Mouse (Mus musculus): ENCODE measurements around the gene Camkmt. TPM values are rescaled to one million over a fixed set of nuclear protein-coding genes. Genes with fewer than 3 reads are reported as not detected.

Camkmt gene
- total RNA-seq (2021): 1 to 10 TPM in 1 of 2 experiments, under 1 TPM in 1; 0.99 to 1.8 TPM
- long read RNA-seq, experiment 1: 0 reads
- long read RNA-seq, experiment 2, partial matches to known transcripts: 0 of 1 reads
- long read RNA-seq, experiment 2, other reads (novel, unspliced or antisense): 1 of 1 reads

GRCm38 (mm10) chr17:85090120-85091099 is at the start of gene Camkmt, which contains the start of gene Prepl:
Camkmt (plus strand) TSS chr17:85090552.
Prepl (minus strand) TSS chr17:85090241.
- intact Hi-C loops (cut with DNase I): loop anchor here (5.0 kb wide), 3 partner anchors 133 to 298 kb away; partner anchors contain the start of genes Lrpprc and Ppm1b

GRCm38 (mm10) chr17:85040913-85041312 is 49.4 kb upstream of the Camkmt start:
- DNase-seq: no peak
- intact Hi-C loops (cut with DNase I): no loop called here

More at GRCm38 (mm10) chr17:85090120-85091099, at the start of gene Camkmt, which contains the start of gene Prepl:
- peak; percentile 91 to 95 for DNase-seq

GRCm38 (mm10) chr17:85042419-85042818 is 47.9 kb upstream of the Camkmt start:
- DNase-seq: no peak
- intact Hi-C loops (cut with DNase I): no loop called here

- DNase-seq: no peak
- intact Hi-C loops (cut with DNase I): no loop called here
Observed at GRCm38 (mm10) chr17:85043404-85043816, 46.9 kb upstream of the Camkmt start.

GRCm38 (mm10) chr17:85044466-85044865 is 45.9 kb upstream of the Camkmt start:
- no peak for DNase-seq
- intact Hi-C loops (cut with DNase I): no loop called here

- intact Hi-C loops (cut with DNase I): no loop called here
- DNase-seq: no peak
Observed at GRCm38 (mm10) chr17:85045160-85045559, 45.2 kb upstream of the Camkmt start.

GRCm38 (mm10) chr17:85048379-85048778 is 42.0 kb upstream of the Camkmt start:
- intact Hi-C loops (cut with DNase I): no loop called here
- no peak for DNase-seq

- DNase-seq: no peak
- intact Hi-C loops (cut with DNase I): no loop called here
Observed at GRCm38 (mm10) chr17:85058276-85058675, 32.1 kb upstream of the Camkmt start.

- intact Hi-C loops (cut with DNase I): no loop called here
- no peak for DNase-seq
Observed at GRCm38 (mm10) chr17:85059136-85059535, 31.2 kb upstream of the Camkmt start.

- intact Hi-C loops (cut with DNase I): no loop called here
- DNase-seq: no peak
Observed at GRCm38 (mm10) chr17:85063560-85063959, 26.8 kb upstream of the Camkmt start.

GRCm38 (mm10) chr17:85067331-85067730 is 23.0 kb upstream of the Camkmt start:
- intact Hi-C loops (cut with DNase I): no loop called here
- DNase-seq: no peak

GRCm38 (mm10) chr17:85070658-85071057 is 19.7 kb upstream of the Camkmt start:
- no peak for DNase-seq
- intact Hi-C loops (cut with DNase I): no loop called here

GRCm38 (mm10) chr17:85071088-85071775 is 19.1 kb upstream of the Camkmt start:
- no peak for DNase-seq
- intact Hi-C loops (cut with DNase I): no loop called here

GRCm38 (mm10) chr17:85072383-85072782 is 18.0 kb upstream of the Camkmt start:
- no peak for DNase-seq
- intact Hi-C loops (cut with DNase I): no loop called here

GRCm38 (mm10) chr17:85073214-85073613 is 17.1 kb upstream of the Camkmt start:
- intact Hi-C loops (cut with DNase I): no loop called here
- no peak for DNase-seq

GRCm38 (mm10) chr17:85074083-85074482 is 16.3 kb upstream of the Camkmt start:
- intact Hi-C loops (cut with DNase I): no loop called here
- DNase-seq: no peak

GRCm38 (mm10) chr17:85079276-85079675 is 11.1 kb upstream of the Camkmt start:
- DNase-seq: no peak
- intact Hi-C loops (cut with DNase I): no loop called here

- intact Hi-C loops (cut with DNase I): no loop called here
- no peak for DNase-seq
Observed at GRCm38 (mm10) chr17:85080781-85081180, 9.6 kb upstream of the Camkmt start.

- DNase-seq: no peak
- intact Hi-C loops (cut with DNase I): no loop called here
Observed at GRCm38 (mm10) chr17:85085335-85085734, 5.0 kb upstream of the Camkmt start.

GRCm38 (mm10) chr17:85086501-85086900 is 3.9 kb upstream of the Camkmt start:
- no peak for DNase-seq

GRCm38 (mm10) chr17:85087591-85087990 is 2.8 kb upstream of the Camkmt start:
- DNase-seq: peak in 1 of 2 experiments; percentile 21
- intact Hi-C loops (cut with DNase I): no loop called here

More at GRCm38 (mm10) chr17:85086501-85086900, 3.9 kb upstream of the Camkmt start:
- intact Hi-C loops (cut with DNase I): no loop called here

Data from gastrocnemius, postnatal 36 days (tissue).